Mouse (Mus musculus) stomach, embryonic 16.5 days (tissue): Measurements from ENCODE around the gene Stil. TPM values are rescaled to one million over a fixed set of nuclear protein-coding genes. Genes with fewer than 3 reads are reported as not detected.
A peak's percentile ranks its signal among the peaks of the same experiment; 100 is the strongest.

ENCODE experiments used
- ATAC-seq: fragments of 200-750 bp; cut with Nextera tagmentation; 2 replicates; pipeline ENCODE4 v1.8.0; 2017; ENCODE audit warnings: moderate number of reproducible peaks, moderate TSS enrichment; ENCODE audit not compliant: insufficient read depth, low FRiP score
- H3K27ac ChIP-seq: fragments of 300-500 bp; sonication (generic); 2 replicates; pipeline ENCODE4 v1.5.1; 2014; ENCODE audit warnings: low read length
- H3K27me3 ChIP-seq: fragments of 300-500 bp; sonication (generic); 2 replicates; pipeline ENCODE4 v1.6.1; 2014; ENCODE audit warnings: low read length, control low read depth, mixed read lengths; ENCODE audit not compliant: control insufficient read depth, insufficient read depth
- H3K36me3 ChIP-seq: fragments of 300-500 bp; sonication (generic); 2 replicates; pipeline ENCODE4 v1.6.1; 2014; ENCODE audit warnings: low read length; ENCODE audit not compliant: control insufficient read depth, insufficient read depth
- H3K4me1 ChIP-seq: fragments of 300-500 bp; sonication (generic); 2 replicates; pipeline ENCODE4 v1.6.1; 2014; ENCODE audit warnings: low read length, control low read depth, mixed read lengths; ENCODE audit not compliant: control insufficient read depth, insufficient read depth
- H3K4me2 ChIP-seq: fragments of 300-500 bp; sonication (generic); 2 replicates; pipeline ENCODE4 v1.6.1; 2014; ENCODE audit warnings: low read depth, low read length, mixed read lengths
- H3K4me3 ChIP-seq: fragments of 300-500 bp; sonication (generic); replicated peaks from 2 replicates; pipeline ENCODE4 v1.5.1; 2014; ENCODE audit warnings: mild to moderate bottlenecking, low read length
- H3K9ac ChIP-seq: fragments of 300-500 bp; sonication (generic); 2 replicates; pipeline ENCODE4 v1.6.1; 2014; ENCODE audit warnings: low read length
- H3K9me3 ChIP-seq: fragments of 300-500 bp; sonication (generic); replicated peaks from 2 replicates; pipeline ENCODE4 v1.6.1; 2016; ENCODE audit warnings: low read length, control low read depth; ENCODE audit not compliant: control insufficient read depth
- WGBS: fragments of 180-500 bp; shearing (Covaris S2); extraction: QIAGEN DNeasy Blood & Tissue Kit; methylation state at CpG from one replicate; pipeline ENCODE4 v1.1.7; 2014; 5-methylcytosine and 5-hydroxymethylcytosine counted together
- polyA plus RNA-seq: library from polyadenylated mRNA; unstranded; fragments of >200 nt; fragmentation: Nextera tagmentation; extraction: Ambion mirVana; gene quantifications from 2 replicates; pipeline ENCODE4 v1.2.1, GENCODE M21; 2015

The Stil gene
- polyA plus RNA-seq, 1 experiment from 2014 or later: 10.2 TPM

GRCm38 (mm10) chr4:115019997-115020396 is 20.0 kb downstream of the Stil start:
- ATAC-seq: no peak
- no peaks in the 10 kb centered on the region for H3K4me1 ChIP-seq
- no peak overlapping the region for H3K9ac ChIP-seq
- no peaks in the 10 kb centered on the region for H3K27me3 ChIP-seq
- H3K27ac ChIP-seq: no peak overlapping the region
- no peak overlapping the region for H3K4me2 ChIP-seq
- peaks cover 16% of the 10 kb centered on the region; the same call in 1 of the 2 replicates for H3K36me3 ChIP-seq
- H3K4me3 ChIP-seq: no peak overlapping the region
- no peaks in the 10 kb centered on the region for H3K9me3 ChIP-seq
- 84% methylated on average over 3 of the region's 3 CpGs for WGBS

DNA sequence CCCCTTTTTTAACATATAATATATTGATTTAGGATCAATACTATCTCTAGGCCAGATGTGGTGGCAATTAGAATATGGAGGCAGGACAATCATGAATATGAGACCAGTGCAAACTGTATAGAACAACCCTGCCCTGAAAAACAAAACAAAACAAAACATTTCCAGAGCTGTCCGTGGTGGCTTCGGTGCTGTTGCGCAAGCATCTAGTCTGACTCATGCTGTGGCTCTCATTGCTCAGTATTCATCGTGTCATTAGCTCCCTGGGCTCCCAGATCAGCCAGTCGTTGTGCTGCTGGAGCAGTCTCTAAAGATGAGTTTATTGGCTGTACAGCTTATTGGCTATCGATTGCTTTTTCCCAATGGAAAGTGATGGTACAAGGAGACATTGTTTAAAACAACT is 35.1 kb downstream of the Stil start:
- H3K9ac ChIP-seq: no peak overlapping the region
- no peak overlapping the region for H3K27ac ChIP-seq
- no peaks in the 10 kb centered on the region for H3K4me1 ChIP-seq
- WGBS: 76% methylated on average over 6 of the region's 6 CpGs
- 0 out of 2 replicates have a peak, but pooled peaks cover 4% of the 10 kb centered on the region for H3K36me3 ChIP-seq
- no peaks in the 10 kb centered on the region for H3K27me3 ChIP-seq
- H3K4me3 ChIP-seq: no peak overlapping the region
- no peak for ATAC-seq
- no peaks in the 10 kb centered on the region for H3K9me3 ChIP-seq
- H3K4me2 ChIP-seq: no peak overlapping the region

- no peak overlapping the region for H3K4me2 ChIP-seq
- H3K4me3 ChIP-seq: no peak overlapping the region
- no peak overlapping the region for H3K9ac ChIP-seq
- no peak overlapping the region for H3K27ac ChIP-seq
- H3K4me1 ChIP-seq: no peaks in the 10 kb centered on the region
- no peaks in the 10 kb centered on the region for H3K27me3 ChIP-seq
- no peaks in the 10 kb centered on the region for H3K9me3 ChIP-seq
- H3K36me3 ChIP-seq: peaks cover 11% of the 10 kb centered on the region; the same call in 1 of the 2 replicates
- WGBS: 38% methylated on average over 4 of the region's 4 CpGs
- ATAC-seq: no peak
These were observed 38.3 kb downstream of the Stil start for GRCm38 (mm10) chr4:115038242-115038641.

GRCm38 (mm10) chr4:115045621-115046020 is 45.7 kb downstream of the Stil start:
- Histone ChIP-seq H3K4me2 (no peak overlapping the region), H3K27ac (no peak overlapping the region), H3K9me3 (no peaks in the 10 kb centered on the region), H3K27me3 (0 out of 2 replicates have a peak, but pooled peaks cover 3% of the 10 kb centered on the region), H3K36me3 (peaks cover 8% of the 10 kb centered on the region; the same call in 1 of the 2 replicates), H3K4me3 (no peak overlapping the region), H3K9ac (no peak overlapping the region), H3K4me1 (no peaks in the 10 kb centered on the region)
- ATAC-seq: no peak
- 77% methylated on average over 3 of the region's 3 CpGs for WGBS

GRCm38 (mm10) chr4:115047750-115048149 is 47.8 kb downstream of the Stil start:
- no peaks in the 10 kb centered on the region for H3K36me3 ChIP-seq
- H3K4me3 ChIP-seq: no peak overlapping the region
- H3K4me2 ChIP-seq: no peak overlapping the region
- peaks cover 22% of the 10 kb centered on the region for H3K27me3 ChIP-seq
- ATAC-seq: no peak
- no peak overlapping the region for H3K27ac ChIP-seq
- H3K9me3 ChIP-seq: no peaks in the 10 kb centered on the region
- whole genome bisulfite sequencing: 5% methylated on average over 5 of the region's 5 CpGs
- H3K9ac ChIP-seq: no peak overlapping the region
- H3K4me1 ChIP-seq: peaks cover 2% of the 10 kb centered on the region; the same call in 1 of the 2 replicates

DNA sequence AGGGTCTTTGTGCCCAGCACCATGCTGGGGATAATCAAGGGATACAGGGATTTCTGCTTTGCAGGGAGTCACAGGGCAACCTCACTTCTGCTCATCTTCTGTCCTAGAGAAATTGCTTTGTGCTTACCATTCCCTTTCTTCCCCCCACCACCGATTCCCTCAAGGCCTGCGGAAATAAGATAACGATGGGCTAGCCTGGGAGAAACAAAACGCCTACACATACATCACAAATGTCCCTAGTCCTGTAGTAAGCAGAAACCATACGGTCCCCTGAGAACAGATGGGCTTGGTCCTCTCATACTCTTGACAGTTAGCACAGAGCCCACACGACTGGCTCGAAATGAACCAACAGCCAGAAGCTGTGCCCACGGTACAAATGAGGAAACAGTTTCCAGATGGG is 48.2 kb downstream of the Stil start:
- Histone ChIP-seq H3K9ac (no peak overlapping the region), H3K36me3 (no peaks in the 10 kb centered on the region), H3K27ac (no peak overlapping the region), H3K27me3 (peaks cover 26% of the 10 kb centered on the region), H3K4me1 (peaks cover 6% of the 10 kb centered on the region; the same call in 1 of the 2 replicates), H3K4me3 (no peak overlapping the region), H3K9me3 (no peaks in the 10 kb centered on the region), H3K4me2 (no peak overlapping the region)
- WGBS: 62% methylated on average over 8 of the region's 8 CpGs
- ATAC-seq: no peak

GRCm38 (mm10) chr4:115051245-115051644 is 51.3 kb downstream of the Stil start:
- H3K9ac ChIP-seq: no peak overlapping the region
- H3K9me3 ChIP-seq: no peaks in the 10 kb centered on the region
- 71% methylated on average over 5 of the region's 5 CpGs for WGBS
- H3K27me3 ChIP-seq: peaks cover 51% of the 10 kb centered on the region
- H3K27ac ChIP-seq: no peak overlapping the region
- H3K4me3 ChIP-seq: no peak overlapping the region
- H3K4me2 ChIP-seq: no peak overlapping the region
- peaks cover 7% of the 10 kb centered on the region; the same call in 1 of the 2 replicates for H3K4me1 ChIP-seq
- ATAC-seq: no peak
- no peaks in the 10 kb centered on the region for H3K36me3 ChIP-seq

- no peaks in the 10 kb centered on the region for H3K36me3 ChIP-seq
- H3K9me3 ChIP-seq: no peaks in the 10 kb centered on the region
- peak; percentile 71 for ATAC-seq
- H3K4me2 ChIP-seq: peak overlapping the region; percentile 47
- H3K27ac ChIP-seq: no peak overlapping the region; the same call in 1 of the 2 replicates
- H3K27me3 ChIP-seq: peaks cover 63% of the 10 kb centered on the region
- H3K4me3 ChIP-seq: peak overlapping the region; percentile 29
- H3K4me1 ChIP-seq: peaks cover 15% of the 10 kb centered on the region
- 3% methylated on average over 36 of the region's 36 CpGs for WGBS
- H3K9ac ChIP-seq: no peak overlapping the region
These were observed 52.5 kb downstream of the Stil start for GRCm38 (mm10) chr4:115052343-115053005.

- Histone ChIP-seq H3K4me1 (peaks cover 19% of the 10 kb centered on the region), H3K27me3 (peaks cover 84% of the 10 kb centered on the region), H3K27ac (no peak overlapping the region), H3K9ac (no peak overlapping the region), H3K36me3 (no peaks in the 10 kb centered on the region), H3K4me3 (no peak overlapping the region), H3K4me2 (no peak overlapping the region), H3K9me3 (no peaks in the 10 kb centered on the region)
- ATAC-seq: no peak
- 15% methylated on average over 2 of the region's 2 CpGs for whole genome bisulfite sequencing
These were observed 55.1 kb downstream of the Stil start for GRCm38 (mm10) chr4:115055044-115055443.
